Mouse (Mus musculus) WW6 (cell line): ENCODE measurements around the gene Olfr201.
"Not testable (repeated sequence)": the region's sequence is repeated elsewhere in the genome, so short reads cannot be mapped to it uniquely, and the experiment has no call there.

Source experiments
- DNase-seq: peaks from one replicate; pipeline ENCODE4 v3.0.0-alpha.2; 2013; ENCODE audit warnings: low read depth, low spot score

Olfr201 gene

GRCm38 (mm10) chr16:59272532-59272931 lies at the start of gene Olfr201:
TSS of gene Olfr201 (minus strand) at chr16:59272632.
- DNase-seq = not testable (repeated sequence)

- no peak for DNase-seq
Measured at GRCm38 (mm10) chr16:59318148-59318547, 45.7 kb upstream of the Olfr201 start, which contains the start of gene Olfr204. TSS of gene Olfr204 (minus strand) at chr16:59318248.

GRCm38 (mm10) chr16:59298581-59298980 lies 26.1 kb upstream of the Olfr201 start, which contains the start of gene Olfr203:
TSS of gene Olfr203 (plus strand) at chr16:59298881.
- no peak for DNase-seq

GRCm38 (mm10) chr16:59287576-59287975 lies 15.1 kb upstream of the Olfr201 start:
- DNase-seq = not testable (repeated sequence)

- DNase-seq = no peak
Measured at GRCm38 (mm10) chr16:59286693-59287092, 14.3 kb upstream of the Olfr201 start, which contains the start of gene Olfr202. TSS of gene Olfr202 (minus strand) at chr16:59286793.

- no peak for DNase-seq
Measured at GRCm38 (mm10) chr16:59283476-59283875, 11.0 kb upstream of the Olfr201 start.

GRCm38 (mm10) chr16:59280542-59280941 lies 8.1 kb upstream of the Olfr201 start:
- DNase-seq = no peak

GRCm38 (mm10) chr16:59269097-59269496 lies 3.3 kb downstream of the Olfr201 start:
- not testable (repeated sequence) for DNase-seq

- no peak for DNase-seq
Measured at GRCm38 (mm10) chr16:59249684-59250083, 22.7 kb downstream of the Olfr201 start.

- not testable (repeated sequence) for DNase-seq
Measured at GRCm38 (mm10) chr16:59219667-59220066, 52.8 kb downstream of the Olfr201 start, which contains the start of gene Olfr199. TSS of gene Olfr199 (minus strand) at chr16:59219767.

GRCm38 (mm10) chr16:59217861-59218260 lies 54.6 kb downstream of the Olfr201 start:
- not testable (repeated sequence) for DNase-seq
